Mouse (Mus musculus) E14TG2a.4 (cell line): Measurements from ENCODE around the gene Gm27029.

Experiments
- CTCF ChIP-seq: conservative IDR thresholded peaks from 2 replicates; pipeline ENCODE4 v1.5.1; 2014; ENCODE audit warnings: low read length
- NANOG ChIP-seq: IDR thresholded peaks from 2 replicates; pipeline ENCODE4 v1.6.1; 2014; ENCODE audit warnings: borderline replicate concordance, low read length, mixed read lengths
- POU5F1 ChIP-seq: IDR thresholded peaks from 2 replicates; pipeline ENCODE4 v1.6.1; 2014; ENCODE audit warnings: low read length, borderline replicate concordance

- TF ChIP-seq CTCF (no peak), NANOG (no peak), POU5F1 (no peak)
Measured at GRCm38 (mm10) chr11:101462141-101462540, 37.5 kb upstream of the Gm27029 start.
